Mouse (Mus musculus) frontal cortex, postnatal 14 days (tissue): ENCODE results near the gene Tmem52b.

Experiments
- DNase-seq, 2 experiments: peaks; one replicate each; pipeline ENCODE4 v3.0.0; 2022; ENCODE audit warnings: low spot score in 2 of 2

Tmem52b gene

DNA sequence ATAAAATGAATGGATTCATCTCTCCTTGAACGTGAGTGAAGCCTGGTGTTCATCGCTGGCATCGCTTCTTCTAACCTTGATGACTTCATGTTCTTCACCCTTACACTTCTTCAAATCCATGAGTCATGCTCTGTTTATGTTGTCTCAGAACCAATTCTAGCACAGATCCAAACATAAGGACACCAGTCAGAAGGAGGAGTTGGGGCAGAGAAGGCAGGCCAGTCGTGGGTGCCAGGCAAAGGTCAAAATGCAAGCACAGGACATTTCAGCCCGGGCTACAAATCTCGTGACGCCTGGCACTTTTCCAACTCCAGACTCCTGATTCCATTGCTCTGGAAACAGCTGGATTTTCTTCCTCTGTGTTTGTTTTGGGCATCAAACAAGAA lies 20.2 kb downstream of the Tmem52b start:
- DNase-seq: peak; percentile 52

DNA sequence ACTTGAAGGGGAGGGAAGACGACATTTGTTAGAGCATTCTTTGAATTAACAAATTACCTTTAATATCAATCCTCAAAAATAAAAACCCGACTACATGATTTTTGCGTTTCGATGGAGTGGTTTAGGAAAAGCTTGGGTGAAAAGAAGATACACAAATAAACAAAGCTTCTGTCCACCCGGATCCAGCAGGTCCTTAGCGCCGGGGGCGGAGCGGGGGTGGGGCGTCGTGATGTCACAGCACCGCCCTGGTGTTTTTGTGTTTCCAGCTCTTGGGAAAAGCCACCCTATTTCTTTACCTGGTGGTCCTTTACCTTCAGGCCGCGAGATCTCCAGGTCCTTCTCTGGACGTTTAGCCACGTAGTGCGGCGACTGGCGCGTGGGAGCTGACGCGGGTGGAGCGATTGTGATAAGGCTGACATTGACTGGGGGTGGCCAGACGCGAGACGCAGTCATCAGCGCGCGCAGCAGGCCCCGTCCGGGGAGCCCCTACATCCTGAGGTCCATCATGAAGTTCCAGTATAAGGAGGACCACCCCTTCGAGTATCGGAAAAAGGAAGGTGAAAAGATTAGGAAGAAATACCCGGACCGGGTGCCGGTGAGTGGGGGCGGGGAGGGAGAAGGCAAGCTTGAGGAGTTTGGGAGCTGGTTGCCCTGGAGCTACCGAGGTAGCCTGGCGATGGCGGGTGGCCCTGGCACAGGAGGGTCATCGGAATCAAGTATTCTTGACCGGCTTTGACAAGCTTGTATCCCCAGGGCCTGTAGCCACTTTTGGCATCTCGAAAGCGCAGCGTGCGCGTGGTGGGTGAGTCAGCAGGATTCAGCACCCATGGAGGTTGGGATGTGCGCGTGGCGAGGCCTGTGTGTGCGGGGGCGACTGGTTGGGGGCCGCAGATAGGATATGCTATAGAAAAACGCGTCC lies 20.8 kb downstream of the Tmem52b start, which contains the start of gene Gabarapl1:
Gene Gabarapl1 (plus strand): TSS at position 219 of the 919 bp plus-strand sequence.
- DNase-seq: peak; percentile 70 to 78

DNA sequence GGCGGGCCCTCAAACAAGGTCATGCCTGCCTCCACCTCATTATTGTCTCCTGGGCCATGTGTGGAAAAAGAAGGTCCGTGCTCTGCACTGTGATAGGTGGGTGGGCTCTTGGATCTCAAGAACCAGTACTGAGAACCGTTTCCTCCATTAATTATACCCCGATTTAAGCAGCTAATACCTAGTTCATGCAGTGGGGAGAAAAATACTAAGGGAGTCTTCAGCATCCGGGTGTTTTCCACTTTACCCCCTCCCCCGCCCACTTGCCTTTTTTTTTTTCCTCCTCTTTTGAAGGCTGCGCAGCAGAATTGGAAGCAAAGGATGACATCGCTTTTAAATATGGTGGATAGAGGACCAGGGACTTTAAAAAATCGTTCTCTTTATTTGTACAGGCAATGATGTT lies 21.7 kb downstream of the Tmem52b start:
- DNase-seq: no peak

DNA sequence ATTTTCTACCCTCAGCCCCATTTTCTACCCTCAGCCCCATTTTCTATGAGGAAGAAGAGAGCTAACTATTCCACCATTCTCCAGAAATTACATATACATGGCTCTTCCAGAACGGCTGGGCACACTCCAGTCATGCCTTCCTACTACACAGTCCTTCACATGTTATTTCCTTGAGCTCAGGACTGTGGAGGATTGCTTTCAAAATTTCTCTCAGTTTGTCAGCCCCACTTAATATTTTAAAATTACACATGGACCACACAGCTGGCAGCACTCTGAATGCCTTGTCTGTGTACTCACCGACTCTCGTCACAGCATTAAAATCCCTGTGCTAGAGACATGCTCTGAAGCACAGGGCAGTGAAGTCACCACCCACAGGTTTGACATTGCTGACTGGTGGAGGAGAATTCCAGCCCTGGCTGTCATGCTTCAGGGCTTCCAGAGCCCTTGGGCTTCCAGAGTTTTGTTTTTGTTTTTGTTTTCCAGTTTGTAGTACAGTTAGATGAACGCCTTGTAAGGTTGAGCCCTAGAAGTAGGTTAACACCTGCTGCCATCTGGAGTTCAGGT lies 22.4 kb downstream of the Tmem52b start:
- no peak for DNase-seq

DNA sequence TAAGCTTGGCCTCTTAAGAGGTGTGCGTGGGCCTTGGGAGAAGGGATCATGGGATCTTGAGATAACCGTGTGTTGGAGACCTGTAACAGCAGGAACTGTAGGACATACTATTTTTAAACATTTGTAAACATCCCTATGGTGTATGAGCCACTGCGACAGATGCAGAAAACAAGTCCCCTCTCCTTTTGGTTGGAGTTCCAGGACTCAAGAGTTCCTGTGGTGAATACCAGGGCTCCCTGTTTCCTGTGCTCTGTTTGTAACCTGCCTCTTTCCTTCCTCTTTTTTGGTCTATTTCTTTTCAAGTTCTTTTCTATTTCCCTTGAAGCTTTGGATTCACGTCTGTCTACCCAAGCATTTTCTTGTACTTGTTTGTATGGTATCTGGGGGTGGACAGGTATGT lies 23.4 kb downstream of the Tmem52b start:
- DNase-seq: no peak

DNA sequence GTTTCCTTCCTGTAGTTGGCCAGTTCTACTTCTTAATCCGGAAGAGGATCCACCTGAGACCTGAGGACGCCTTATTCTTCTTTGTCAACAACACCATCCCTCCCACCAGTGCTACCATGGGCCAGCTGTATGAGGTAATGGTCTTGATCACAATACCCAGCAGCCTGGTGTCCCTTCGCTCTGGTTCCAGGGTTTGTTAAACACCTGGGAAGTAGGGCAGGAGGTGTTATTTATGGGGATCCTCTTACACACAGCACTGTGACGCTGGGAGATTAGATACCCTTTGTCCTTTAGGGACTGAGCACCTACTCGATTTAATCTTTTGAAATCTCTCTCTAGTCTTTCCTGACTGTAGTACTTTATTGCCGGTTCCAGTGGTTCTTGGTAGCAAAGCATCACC lies 26.2 kb downstream of the Tmem52b start:
- no peak for DNase-seq

DNA sequence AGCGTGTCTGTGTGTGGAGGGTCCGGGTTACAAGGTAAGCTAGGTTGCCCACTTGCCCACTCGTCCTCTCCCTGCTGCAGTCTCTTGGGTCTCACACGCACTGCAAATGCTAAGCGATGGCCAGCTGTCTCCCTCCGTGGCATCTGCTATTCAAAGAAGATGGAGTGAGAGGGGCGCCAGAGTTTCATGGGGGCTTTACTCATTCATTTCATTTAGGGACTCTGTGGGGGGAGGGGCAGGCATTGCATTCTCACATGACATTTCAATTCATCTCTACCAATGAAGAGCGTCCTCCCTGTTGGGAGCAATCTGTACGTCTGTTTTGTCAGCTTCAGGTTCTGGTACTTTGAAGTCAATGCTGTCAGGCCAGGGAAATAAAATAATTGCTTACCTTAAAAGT lies 29.6 kb downstream of the Tmem52b start:
- no peak for DNase-seq

DNA sequence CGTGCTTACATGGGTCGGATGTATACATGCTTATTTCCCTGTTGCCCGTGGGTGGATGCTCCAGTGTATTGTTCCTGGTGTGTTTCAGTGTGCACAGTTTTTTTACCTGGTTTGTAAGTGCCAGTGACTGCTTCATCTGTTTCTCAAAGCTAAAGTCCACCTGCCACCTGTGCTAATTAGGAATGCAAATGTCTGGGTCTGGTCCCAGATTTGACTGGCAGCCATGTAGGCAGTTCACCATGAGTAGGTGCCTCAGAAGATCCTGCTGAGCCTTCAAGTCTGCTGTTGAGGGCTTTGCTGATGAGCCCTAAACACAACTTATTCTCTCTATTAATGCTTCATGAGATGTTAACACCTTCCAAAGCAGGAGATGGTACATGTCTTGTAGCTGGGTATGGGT lies 30.2 kb downstream of the Tmem52b start:
- no peak for DNase-seq

DNA sequence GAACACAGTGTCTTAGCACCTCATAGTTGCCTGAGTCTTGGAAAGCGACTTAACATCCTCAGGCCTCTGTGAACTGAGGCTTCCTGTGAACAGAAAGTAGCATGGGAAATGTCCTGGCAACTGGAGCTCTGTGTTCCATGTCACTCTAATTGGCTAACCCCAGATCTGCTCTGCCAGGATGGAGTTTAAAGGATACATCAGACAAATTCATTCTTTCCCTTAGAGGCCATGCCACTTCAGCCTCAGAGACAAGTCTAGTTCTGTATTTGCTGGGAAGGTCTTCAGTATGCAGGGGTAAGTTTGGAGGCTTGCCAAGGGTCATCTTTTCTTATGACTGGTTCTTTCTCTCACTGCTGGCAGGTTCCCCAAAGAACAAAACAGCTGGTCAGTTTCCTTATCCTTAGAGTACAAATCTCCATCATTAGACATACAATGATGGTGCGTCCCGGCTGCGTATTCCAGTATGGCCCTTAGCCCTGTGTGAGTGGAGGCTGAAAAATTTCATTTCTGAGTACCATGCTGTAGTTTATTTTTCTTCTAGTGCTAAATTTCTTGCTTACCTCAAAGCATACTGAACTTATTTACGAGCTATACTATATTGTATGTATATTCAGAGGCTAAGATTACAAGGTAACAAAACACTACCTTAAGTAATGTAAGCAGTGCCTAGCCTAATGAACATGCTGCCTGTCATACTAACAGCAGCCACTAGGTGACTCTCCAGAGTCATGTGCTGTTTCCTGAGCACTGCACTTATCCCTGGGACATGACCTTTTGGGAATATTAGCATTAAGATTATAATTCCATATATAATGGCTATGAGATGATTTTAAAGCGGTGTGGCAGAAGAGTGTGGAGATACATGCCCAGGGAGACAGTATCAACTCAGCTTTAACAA lies 31.6 kb downstream of the Tmem52b start:
- DNase-seq: peak; percentile 36 to 72

DNA sequence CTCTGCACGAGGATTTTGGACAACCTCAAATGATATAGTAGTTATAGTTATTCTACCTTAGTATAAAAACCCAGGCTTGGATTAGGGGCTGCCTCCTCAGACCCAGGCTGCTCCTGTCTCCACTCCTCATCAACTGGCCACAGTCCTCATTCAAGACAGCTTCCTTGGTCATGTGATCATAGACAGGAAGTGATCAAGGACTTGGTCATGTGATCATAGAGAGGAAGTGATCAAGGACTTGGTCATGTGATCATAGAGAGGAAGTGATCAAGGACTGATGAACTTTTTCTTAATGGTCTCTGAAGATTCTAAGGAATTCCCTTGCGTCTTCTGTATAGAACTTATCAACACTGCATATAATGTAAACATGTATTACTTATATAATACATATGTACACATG lies 34.9 kb downstream of the Tmem52b start:
- no peak for DNase-seq

DNA sequence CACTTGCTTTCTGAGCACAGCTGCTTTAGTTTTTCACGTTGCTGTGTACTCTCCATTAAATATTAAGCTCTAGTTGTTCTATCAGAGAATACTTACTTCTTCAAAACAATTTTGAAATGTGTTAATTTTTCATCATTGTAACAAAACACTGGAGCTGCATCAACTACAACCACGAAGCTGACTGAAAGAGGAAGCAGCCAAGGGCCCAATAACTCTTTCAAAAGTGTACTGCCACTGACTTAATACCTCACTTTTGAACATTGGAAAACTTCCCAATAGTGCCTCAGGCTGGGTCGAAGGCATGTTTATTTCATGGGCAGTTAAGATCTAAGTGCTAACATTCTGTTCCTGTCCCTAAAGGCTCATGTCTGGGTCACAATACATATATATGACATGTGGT lies 35.7 kb downstream of the Tmem52b start:
- no peak for DNase-seq

DNA sequence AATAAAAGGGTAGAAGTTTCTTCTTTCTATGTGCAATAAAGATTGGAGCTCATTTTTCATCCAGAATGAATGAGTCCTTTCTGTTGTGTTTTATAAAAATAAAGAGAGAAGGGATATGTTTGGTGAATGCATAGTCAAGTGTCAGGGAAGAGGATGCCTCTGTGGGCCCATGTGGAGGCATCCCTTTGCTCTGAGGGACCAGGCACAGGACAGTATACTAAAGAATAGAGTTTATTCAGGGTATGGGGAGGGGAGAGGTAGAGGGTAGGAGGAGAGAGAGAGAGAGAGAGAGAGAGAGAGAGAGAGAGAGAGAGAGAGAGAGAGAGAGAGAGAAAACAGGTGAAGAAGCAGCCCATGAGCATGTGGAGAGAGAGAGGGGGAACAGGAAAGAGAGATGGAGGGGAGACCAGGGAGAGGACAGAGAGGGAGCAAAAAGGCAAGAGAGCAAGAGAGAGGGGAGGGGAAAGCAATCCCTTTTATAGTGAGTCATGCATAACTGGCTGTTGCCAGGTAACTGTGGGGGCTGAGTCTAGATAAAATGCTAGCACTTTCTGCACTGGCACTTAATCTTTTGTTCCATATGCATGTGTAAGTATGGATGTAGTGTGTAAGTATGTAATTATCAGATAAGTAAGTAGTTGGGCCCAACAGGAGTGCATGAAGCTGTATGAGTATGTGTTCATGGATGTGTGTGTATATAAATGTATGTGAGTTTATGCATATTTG lies 45.1 kb downstream of the Tmem52b start:
- no peak for DNase-seq

GRCm38 (mm10) chr6:129558946-129559640 lies 46.7 kb downstream of the Tmem52b start:
- peak; percentile 42 to 74 for DNase-seq

DNA sequence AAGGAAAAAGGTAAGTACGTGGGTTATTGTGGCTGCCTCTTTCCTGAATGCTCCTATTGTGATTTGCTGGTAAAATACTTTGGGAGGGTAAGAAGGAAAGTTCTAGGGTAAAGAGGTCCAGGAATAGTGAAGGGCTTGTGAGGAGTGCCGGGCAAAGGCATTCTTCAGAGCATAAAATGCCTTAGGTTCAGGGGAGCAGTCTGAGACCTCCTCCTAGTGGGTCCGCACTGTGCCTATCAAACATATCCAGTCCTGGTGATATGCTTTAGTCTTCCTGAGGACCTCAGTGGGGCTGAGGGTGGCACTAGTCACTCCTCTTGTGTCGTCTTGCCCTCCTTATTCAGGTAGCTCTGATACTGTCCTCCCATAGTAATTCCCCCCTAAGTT lies 47.3 kb downstream of the Tmem52b start:
- no peak for DNase-seq

DNA sequence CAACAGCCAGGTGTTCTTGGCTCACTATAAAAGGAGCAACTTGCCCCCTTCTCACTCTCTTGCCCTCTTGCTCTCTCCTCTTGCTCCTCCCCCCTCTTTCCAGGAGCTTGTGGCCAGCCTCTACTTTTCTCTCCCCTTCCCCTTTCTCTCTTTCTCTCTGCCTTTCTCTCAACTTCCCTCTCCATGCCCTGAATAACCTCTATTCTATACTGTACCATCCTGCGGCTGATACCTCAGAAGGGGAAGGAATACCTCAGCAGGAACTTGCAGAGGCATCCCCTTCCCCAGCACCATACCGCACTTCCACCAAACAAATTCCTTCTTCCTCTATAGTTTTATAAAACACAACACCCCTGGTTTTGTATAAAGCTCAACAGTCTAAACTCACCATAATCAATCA lies 52.9 kb downstream of the Tmem52b start:
- DNase-seq: no peak
